Mouse (Mus musculus): ENCODE data around the gene Gm14698. TPM values are rescaled to one million over a fixed set of nuclear protein-coding genes. Genes with fewer than 3 reads are reported as not detected.
A peak's percentile ranks its signal among the peaks of the same experiment; 100 is the strongest.
"Not testable (repeated sequence)": the region's sequence is repeated elsewhere in the genome, so short reads cannot be mapped to it uniquely, and the experiment has no call there.

Gene Gm14698
- 2.9 and 8.3 TPM in 2 replicates for polyA plus RNA-seq (2015; fragmentation: Nextera tagmentation; extraction: Ambion mirVana)

- not testable (repeated sequence) for ATAC-seq (ENCODE audit: insufficient number of reproducible peaks, insufficient read depth, low FRiP score, low TSS enrichment, low read depth)
- H3K9ac ChIP-seq: peak within 1 kb of the TSS; percentile 51; the same call in 1 of the 2 replicates
- 23% methylated on average over 36 of the region's 36 CpGs for WGBS
These were observed at the start of gene Gm14698 for GRCm38 (mm10) chrX:68821059-68821458. Gm14698 (plus strand) TSS chrX:68821093.

DNA sequence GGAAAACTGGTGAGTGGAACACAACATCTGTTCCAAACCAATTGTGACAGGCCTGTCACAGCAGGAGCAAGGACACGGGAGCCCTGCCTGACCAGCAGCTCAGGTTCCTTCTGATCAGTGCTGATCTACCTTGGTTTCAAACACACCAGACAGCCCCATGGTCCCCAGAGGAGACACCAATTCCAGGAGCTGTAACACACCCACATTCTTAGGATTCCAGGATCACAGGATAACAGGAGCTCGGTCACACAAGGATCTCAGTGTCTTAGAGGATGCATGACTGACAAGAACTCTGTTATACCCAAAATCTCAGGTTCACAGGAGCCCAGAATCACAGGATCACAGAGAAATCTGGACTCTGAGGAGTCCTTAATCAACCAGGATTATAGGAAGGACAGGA lies 444 bp upstream of the Gm14698 start:
- not testable (repeated sequence) for H3K4me1 ChIP-seq; H3K27me3 ChIP-seq; ATAC-seq (ENCODE audit: insufficient number of reproducible peaks, insufficient read depth, low FRiP score, low TSS enrichment, low read depth); H3K9me3 ChIP-seq; H3K36me3 ChIP-seq; H3K27ac ChIP-seq; H3K9ac ChIP-seq
- Histone ChIP-seq H3K4me3 (peak overlapping the region; percentile 35), H3K4me2 (peak overlapping the region; percentile 50)
- 40% methylated on average over 2 of the region's 2 CpGs for WGBS

More at GRCm38 (mm10) chrX:68821059-68821458, at the start of gene Gm14698:
- H3K27me3 ChIP-seq, H3K27ac ChIP-seq, H3K36me3 ChIP-seq, H3K9me3 ChIP-seq, H3K4me1 ChIP-seq: not testable (repeated sequence)
- Histone ChIP-seq H3K4me2 (peak within 1 kb of the TSS; percentile 50), H3K4me3 (peak within 1 kb of the TSS; percentile 35)

DNA sequence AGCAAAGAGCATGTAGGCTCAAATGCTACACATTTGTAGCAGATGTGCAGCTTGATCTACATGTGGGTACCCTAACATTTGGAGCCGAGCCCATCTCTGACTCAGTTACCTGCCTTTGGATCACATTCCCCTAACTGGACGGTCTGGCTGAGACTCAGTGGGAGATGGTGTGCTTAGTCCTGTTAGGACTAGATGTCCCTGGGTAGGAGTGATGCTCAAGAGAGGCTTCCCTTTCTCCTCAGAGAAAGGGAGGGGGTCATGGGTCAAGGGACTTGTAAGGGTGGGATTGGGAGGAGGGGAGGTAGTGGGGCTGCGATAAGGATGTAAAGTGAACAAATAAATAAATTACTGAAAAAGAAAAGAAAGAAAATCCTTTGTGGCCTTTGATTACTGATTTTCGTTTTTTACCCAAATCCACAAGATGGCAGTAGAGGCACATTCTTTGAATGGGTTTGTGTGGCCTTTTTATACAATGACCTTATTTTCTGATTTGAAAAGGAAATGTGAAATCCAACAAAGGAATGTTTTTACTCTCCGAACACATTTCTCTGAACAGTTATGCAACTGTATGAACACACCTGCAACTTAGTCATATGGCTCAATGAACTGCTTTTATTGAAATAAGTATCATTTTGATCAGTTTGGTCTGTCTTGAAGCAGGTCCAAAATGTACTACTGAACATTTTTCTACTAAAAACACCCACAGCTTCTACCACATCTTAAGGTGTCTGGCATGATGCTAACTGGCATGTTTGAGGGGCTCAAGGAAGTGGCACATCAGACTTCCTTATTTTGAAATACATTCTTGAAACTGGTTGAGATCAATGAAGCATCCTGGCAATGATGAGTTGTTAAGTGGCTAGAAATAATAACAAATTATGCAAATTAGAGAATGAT lies 18.9 kb downstream of the Gm14698 start:
- Histone ChIP-seq H3K27me3 (no peaks in the 10 kb centered on the region), H3K4me2 (no peak overlapping the region), H3K9ac (no peak overlapping the region), H3K4me1 (no peaks in the 10 kb centered on the region), H3K27ac (no peak overlapping the region), H3K4me3 (no peak overlapping the region), H3K36me3 (no peaks in the 10 kb centered on the region), H3K9me3 (no peaks in the 10 kb centered on the region)
- no peak for ATAC-seq (ENCODE audit: insufficient number of reproducible peaks, insufficient read depth, low FRiP score, low TSS enrichment, low read depth)
- 21% methylated on average over 5 of the region's 5 CpGs for WGBS

- Histone ChIP-seq H3K9ac (no peak overlapping the region), H3K36me3 (no peaks in the 10 kb centered on the region), H3K4me1 (no peaks in the 10 kb centered on the region), H3K4me2 (no peak overlapping the region), H3K27me3 (no peaks in the 10 kb centered on the region), H3K4me3 (no peak overlapping the region), H3K9me3 (no peaks in the 10 kb centered on the region), H3K27ac (no peak overlapping the region)
- ATAC-seq (ENCODE audit: insufficient number of reproducible peaks, insufficient read depth, low FRiP score, low TSS enrichment, low read depth): no peak
- WGBS: 32% methylated on average over 2 of the region's 2 CpGs
These were observed 44.3 kb downstream of the Gm14698 start for GRCm38 (mm10) chrX:68865145-68865544.

Other genes with a start within 250 kb of the Gm14698 start
- gene Fmr1, start 142.6 kb upstream of the Gm14698 start, polyA plus RNA-seq (2015; fragmentation: Nextera tagmentation; extraction: Ambion mirVana): 67.0 and 74.0 TPM in 2 replicates
- gene Fmr1nb, start 59.3 kb upstream of the Gm14698 start, polyA plus RNA-seq (2015; fragmentation: Nextera tagmentation; extraction: Ambion mirVana): not detected in 2 replicates
- not detected in 2 replicates for gene Gm6812, start 72.0 kb downstream of the Gm14698 start, polyA plus RNA-seq (2015; fragmentation: Nextera tagmentation; extraction: Ambion mirVana)